Mouse (Mus musculus) CH12.LX (cell line): ENCODE results near the gene Espn. TPM values are rescaled to one million over a fixed set of nuclear protein-coding genes. Genes with fewer than 3 reads are reported as not detected.

Source experiments
- DNase-seq: peaks from one replicate; pipeline ENCODE4 v3.0.0-alpha.2; 2013; ENCODE audit errors: extremely low read depth
- H3K27ac ChIP-seq: 2 replicates; pipeline ENCODE4 v1.5.1; 2012; ENCODE audit warnings: low read depth, mild to moderate bottlenecking, control low read depth, moderate library complexity; ENCODE audit not compliant: insufficient read depth
- H3K27me3 ChIP-seq: replicated peaks from 2 replicates; pipeline ENCODE3; 2012; ENCODE audit warnings: inconsistent platforms
- H3K36me3 ChIP-seq, 2 experiments: replicated peaks in 1 of 2; 2 replicates each; pipeline versions ENCODE3 to v1.6.1; 2012; ENCODE audit warnings: inconsistent platforms in 1 of 2, low read length in 1 of 2, mild to moderate bottlenecking in 1 of 2, mixed read lengths in 1 of 2, moderate library complexity in 1 of 2; ENCODE audit not compliant: control insufficient read depth in 1 of 2, insufficient read depth in 1 of 2
- H3K4me1 ChIP-seq, 2 experiments: 2 replicates each; pipeline ENCODE4 v1.6.1; 2012; ENCODE audit warnings: inconsistent platforms in 1 of 2, moderate library complexity in 1 of 2; ENCODE audit not compliant: insufficient read depth in 2 of 2, control insufficient read depth in 1 of 2
- H3K4me2 ChIP-seq: 2 replicates; pipeline ENCODE4 v1.6.1; 2012; ENCODE audit warnings: low read depth, mild to moderate bottlenecking, control low read depth; ENCODE audit not compliant: poor library complexity, insufficient read depth, severe bottlenecking
- H3K4me3 ChIP-seq, 3 experiments: fragments of 150-350 bp in 1 of 3; sonication (generic) in 1 of 3; replicated peaks in 1 of 3; 2 replicates each; pipeline versions ENCODE3 to v1.5.1; 2011 to 2012; ENCODE audit warnings: low read depth in 2 of 3, low read length in 2 of 3, mild to moderate bottlenecking in 2 of 3, moderate library complexity in 2 of 3, control low read depth in 1 of 3, improper control_type of control experiment in 1 of 3, inconsistent platforms in 1 of 3, mixed read lengths in 1 of 3; ENCODE audit not compliant: poor library complexity in 1 of 3
- H3K79me2 ChIP-seq: replicated peaks from 2 replicates; pipeline ENCODE4 v1.6.1; 2012; ENCODE audit warnings: mild to moderate bottlenecking, moderate library complexity; ENCODE audit not compliant: control insufficient read depth, poor library complexity, insufficient read depth, severe bottlenecking; ENCODE audit errors: extremely low read depth
- H3K9ac ChIP-seq: 2 replicates; pipeline ENCODE4 v1.6.1; 2012; ENCODE audit warnings: low read depth, mild to moderate bottlenecking, control low read depth, moderate library complexity; ENCODE audit not compliant: insufficient read depth
- H3K9me3 ChIP-seq: replicated peaks from 2 replicates; pipeline ENCODE3; 2012; ENCODE audit warnings: low read length, inconsistent platforms, mixed read lengths
- CHD1 ChIP-seq: IDR thresholded peaks from 2 replicates; pipeline ENCODE4 v1.6.1; 2012; ENCODE audit warnings: low read depth, low read length, improper control_type of control experiment, inconsistent platforms
- CTCF ChIP-seq, 2 experiments: IDR thresholded peaks in 1 of 2; conservative IDR thresholded peaks in 1 of 2; 2 replicates each; pipeline ENCODE4 v1.5.1; 2011 to 2012; ENCODE audit warnings: low read depth in 2 of 2, low read length in 2 of 2, improper control_type of control experiment in 1 of 2, inconsistent platforms in 1 of 2, mild to moderate bottlenecking in 1 of 2, moderate library complexity in 1 of 2
- ELF1 ChIP-seq: IDR thresholded peaks from 2 replicates; pipeline ENCODE4 v1.6.1; 2014; ENCODE audit warnings: low read depth, mild to moderate bottlenecking, inconsistent platforms, low read length, improper control_type of control experiment
- EP300 ChIP-seq: IDR thresholded peaks from 2 replicates; pipeline ENCODE4 v1.6.1; 2011; ENCODE audit warnings: low read length, improper control_type of control experiment
- GABPA ChIP-seq: IDR thresholded peaks from 2 replicates; pipeline ENCODE4 v1.6.1; 2012; ENCODE audit warnings: low read depth, low read length, improper control_type of control experiment, inconsistent platforms; ENCODE audit not compliant: insufficient replicate concordance
- JUN ChIP-seq: IDR thresholded peaks from 2 replicates; pipeline ENCODE4 v1.6.1; 2011; ENCODE audit warnings: low read depth, mild to moderate bottlenecking, low read length, improper control_type of control experiment, moderate library complexity; ENCODE audit not compliant: insufficient read depth
- KAT2A ChIP-seq: IDR thresholded peaks from 2 replicates; pipeline ENCODE4 v1.6.1; 2012; ENCODE audit warnings: low read length, improper control_type of control experiment, inconsistent platforms; ENCODE audit not compliant: insufficient replicate concordance
- MAZ ChIP-seq: IDR thresholded peaks from 2 replicates; pipeline ENCODE4 v1.6.1; 2012; ENCODE audit warnings: low read depth, mild to moderate bottlenecking, inconsistent platforms, low read length, improper control_type of control experiment, moderate library complexity
- MXI1 ChIP-seq: IDR thresholded peaks from 2 replicates; pipeline ENCODE4 v1.6.1; 2011; ENCODE audit warnings: mild to moderate bottlenecking, low read depth, low read length, improper control_type of control experiment
- POLR2AphosphoS2 ChIP-seq: IDR thresholded peaks from 2 replicates; pipeline ENCODE4 v1.6.1; 2011; ENCODE audit warnings: low read depth, low read length, improper control_type of control experiment
- RAD21 ChIP-seq: IDR thresholded peaks from 2 replicates; pipeline ENCODE4 v1.6.1; 2011; ENCODE audit warnings: low read depth, mild to moderate bottlenecking, low read length, improper control_type of control experiment, moderate library complexity
- RCOR1 ChIP-seq: conservative IDR thresholded peaks from 2 replicates; pipeline ENCODE4 v1.6.1; 2012; ENCODE audit warnings: low read depth, mild to moderate bottlenecking, inconsistent platforms, low read length, improper control_type of control experiment
- SMC3 ChIP-seq: IDR thresholded peaks from 2 replicates; pipeline ENCODE4 v1.6.1; 2011; ENCODE audit warnings: low read depth, low read length, improper control_type of control experiment
- UBTF ChIP-seq: IDR thresholded peaks from 2 replicates; pipeline ENCODE4 v1.6.1; 2012; ENCODE audit warnings: low read depth, mild to moderate bottlenecking, inconsistent platforms, low read length, improper control_type of control experiment, moderate library complexity
- ZKSCAN1 ChIP-seq: IDR thresholded peaks from 2 replicates; pipeline ENCODE4 v1.6.1; 2012; ENCODE audit warnings: low read depth, inconsistent platforms, low read length, improper control_type of control experiment, borderline replicate concordance
- ZNF384 ChIP-seq: IDR thresholded peaks from 2 replicates; pipeline ENCODE4 v1.6.1; 2012; ENCODE audit warnings: low read depth, low read length, improper control_type of control experiment, inconsistent platforms
- dilution Hi-C: fragments of 300-500 bp; cut with MboI; formaldehyde crosslinking; loops from 2 replicates; pipeline ENCODE4 v1.14.3; 2020; ENCODE audit warnings: low sequenced_read_pairs; ENCODE audit not compliant: extremely low pct_unique_long_range_greater_than_20kb, extremely low pct_ligation_motif_present
- in situ Hi-C: fragments of 300-500 bp; cut with MboI; formaldehyde crosslinking; loops from 3 replicates; pipeline ENCODE4 v1.14.3; 2019; ENCODE audit warnings: low sequenced_read_pairs, low pct_ligation_motif_present, low pct_unique_long_range_greater_than_20kb, mixed read lengths
- polyA plus RNA-seq: library from polyadenylated mRNA; unstranded; fragments of >175 nt; gene quantifications from 2 replicates; pipeline ENCODE4 v1.2.1, GENCODE M21; 2012; ENCODE audit warnings: low read depth; ENCODE audit not compliant: insufficient read length
- total RNA-seq, 2 experiments: library from RNA; depleted of rRNA; stranded (reverse); fragments of 300-350 nt in 1 of 2; fragments of >200 nt in 1 of 2; gene quantifications; 2 replicates each; pipeline ENCODE4 v1.2.3; 2012 to 2014

The Espn gene
- total and polyA plus RNA-seq, 3 experiments: 0.25 TPM; not detected in 2

- H3K4me2 ChIP-seq: no peak overlapping the region
- peaks cover 0 to 12% of the 10 kb centered on the region in 2 experiments; a peak in 1 of 4 replicates for H3K4me1 ChIP-seq
- dilution Hi-C loops: no loop called here
- peaks cover 0 to 3% of the 10 kb centered on the region in 2 experiments for H3K36me3 ChIP-seq
- H3K9me3 ChIP-seq: no peaks in the 10 kb centered on the region
- in situ Hi-C loops: no loop called here
- TF ChIP-seq ZKSCAN1 (no peak), CHD1 (no peak), POLR2AphosphoS2 (no peak), GABPA (no peak), MAZ (no peak), CTCF (conservative IDR thresholded peaks at IDR 0.05 in 1 of 2, IDR thresholded peaks at IDR 0.05 in 1 of 2; ENCODE audit: low read depth in 2 of 2, low read length in 2 of 2) (no peak), MXI1 (no peak), KAT2A (no peak), UBTF (no peak), EP300 (no peak), ZNF384 (no peak), SMC3 (no peak), JUN (no peak), ELF1 (no peak)
- no peak for DNase-seq
- H3K79me2 ChIP-seq: no peaks in the 10 kb centered on the region
- peaks cover 68% of the 10 kb centered on the region for H3K27me3 ChIP-seq
- H3K27ac ChIP-seq: no peak overlapping the region
- H3K4me3 ChIP-seq: no peak overlapping the region
- H3K9ac ChIP-seq: no peak overlapping the region
Observed at GRCm38 (mm10) chr4:152107971-152108509, 44.1 kb downstream of the Espn start.

GRCm38 (mm10) chr4:152107493-152107892 is 44.7 kb downstream of the Espn start:
- DNase-seq: no peak
- Histone ChIP-seq H3K4me2 (no peak overlapping the region), H3K36me3 (peaks cover 0 to 3% of the 10 kb centered on the region in 2 experiments)

More at GRCm38 (mm10) chr4:152107493-152107892, 44.7 kb downstream of the Espn start:
- no peak overlapping the region for H3K27ac ChIP-seq
- no peak overlapping the region for H3K9ac ChIP-seq
- dilution Hi-C loops: no loop called here
- TF ChIP-seq KAT2A (no peak), RAD21 (no peak), RCOR1 (no peak)
- H3K79me2 ChIP-seq: no peaks in the 10 kb centered on the region
- no peak overlapping the region for H3K4me3 ChIP-seq
- peaks cover 63% of the 10 kb centered on the region for H3K27me3 ChIP-seq
- H3K9me3 ChIP-seq: no peaks in the 10 kb centered on the region
- in situ Hi-C loops: no loop called here
- H3K4me1 ChIP-seq: peaks cover 0 to 12% of the 10 kb centered on the region in 2 experiments; a peak in 1 of 4 replicates
